Mouse (Mus musculus): Measurements from ENCODE around the gene Gk.

Gk gene

DNA sequence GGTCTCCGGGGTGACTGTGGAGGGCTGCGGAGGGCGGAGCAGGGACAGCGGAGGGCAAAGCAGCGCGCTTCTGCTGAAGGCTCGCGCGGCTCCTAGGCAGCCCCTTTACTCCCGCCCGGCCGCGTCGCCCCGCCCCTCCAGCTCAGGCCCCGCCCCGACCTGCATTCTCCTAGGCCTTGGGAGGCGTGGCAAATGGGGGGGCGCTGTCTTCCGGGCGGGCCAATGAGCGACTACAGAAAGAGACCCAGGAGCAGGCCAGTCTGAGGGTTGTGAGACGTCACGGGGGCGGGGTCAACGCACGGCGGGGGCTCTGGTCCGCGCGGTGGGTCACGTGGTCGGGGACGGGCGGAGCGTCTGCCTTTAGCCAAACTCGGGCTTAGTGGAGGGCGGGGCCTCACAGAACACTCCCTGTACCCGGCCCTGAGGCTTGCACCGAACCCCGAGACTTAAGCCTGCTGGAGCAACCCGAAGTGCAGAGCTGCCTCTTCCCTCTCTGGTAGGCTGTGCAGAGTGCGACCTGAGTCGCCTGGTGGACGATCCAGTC is at the start of gene Gk:
TSS of gene Gk (minus strand) at position 276 of the 544 bp plus-strand sequence.
- in situ Hi-C loops (cut with MboI) = loop anchor here (10.0 kb wide), 1 partner anchor 98 kb away; the partner anchor contains the start of gene 5430427O19Rik

GRCm38 (mm10) chrX:85804706-85805376 is 28.2 kb upstream of the Gk start:
- in situ Hi-C loops (cut with MboI) = no loop called here

GRCm38 (mm10) chrX:85803006-85803405 is 26.4 kb upstream of the Gk start:
- in situ Hi-C loops (cut with MboI) = no loop called here

DNA sequence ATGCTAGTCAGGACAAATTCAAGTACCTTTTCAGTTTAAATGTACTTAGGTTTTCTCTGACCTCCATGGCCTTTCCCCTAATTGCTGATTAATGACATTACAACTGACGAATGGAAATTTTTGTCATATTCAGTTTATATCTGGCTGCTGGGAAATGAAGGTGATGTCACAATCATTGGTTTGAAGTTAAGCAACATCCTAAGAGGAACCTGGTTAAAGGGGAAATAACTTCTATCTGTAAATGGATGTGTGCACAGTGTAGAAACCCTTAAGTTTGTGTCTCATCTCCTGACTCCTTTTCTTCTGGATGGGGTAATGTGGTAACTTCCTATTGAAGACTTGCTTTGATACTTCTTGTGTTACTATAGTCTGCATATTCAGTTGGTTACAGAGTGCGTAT is 20.8 kb upstream of the Gk start:
- in situ Hi-C loops (cut with MboI) = no loop called here

DNA sequence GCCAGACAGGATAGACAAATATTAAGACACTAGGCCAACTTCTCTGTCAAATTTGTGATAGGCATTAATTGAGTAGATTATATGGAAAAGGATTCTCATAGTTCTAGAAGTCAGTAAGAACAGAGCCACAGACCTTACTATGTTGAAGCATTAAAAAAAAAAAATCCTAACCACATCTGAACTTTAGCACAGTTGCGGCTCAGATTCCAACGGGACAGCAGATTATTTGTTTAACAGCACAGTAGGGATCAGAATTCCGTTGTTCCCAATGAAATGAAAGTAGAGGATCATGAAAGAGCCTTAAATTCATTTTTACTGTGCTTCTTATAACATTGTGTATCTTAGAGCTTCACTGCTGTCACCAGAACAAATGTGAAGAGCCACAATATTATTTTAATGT is 1.7 kb upstream of the Gk start:
- in situ Hi-C loops (cut with MboI) = loop anchor here (10.0 kb wide), 1 partner anchor 96 kb away; the partner anchor contains the start of gene 5430427O19Rik

DNA sequence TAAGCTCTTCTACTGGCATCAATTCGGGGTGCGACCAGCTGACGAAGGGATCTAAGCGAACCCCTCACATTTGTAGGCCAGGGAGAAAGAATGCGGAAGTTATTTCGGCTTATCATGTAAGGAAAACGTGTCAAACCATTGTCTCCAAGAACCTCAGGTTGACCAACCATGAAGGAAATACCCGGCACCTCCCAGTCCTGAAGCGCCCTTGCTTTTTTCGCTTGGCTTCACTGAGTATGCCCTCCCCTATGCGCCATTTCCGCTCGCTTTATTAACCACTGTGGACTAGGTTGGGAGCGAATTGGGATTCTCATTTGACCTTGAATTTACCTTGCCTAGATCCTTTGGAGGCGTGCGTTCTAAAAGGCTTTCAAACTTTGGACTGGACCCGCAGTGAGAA is 522 bp upstream of the Gk start:
- in situ Hi-C loops (cut with MboI) = loop anchor here (10.0 kb wide), 1 partner anchor 98 kb away; the partner anchor contains the start of gene 5430427O19Rik

DNA sequence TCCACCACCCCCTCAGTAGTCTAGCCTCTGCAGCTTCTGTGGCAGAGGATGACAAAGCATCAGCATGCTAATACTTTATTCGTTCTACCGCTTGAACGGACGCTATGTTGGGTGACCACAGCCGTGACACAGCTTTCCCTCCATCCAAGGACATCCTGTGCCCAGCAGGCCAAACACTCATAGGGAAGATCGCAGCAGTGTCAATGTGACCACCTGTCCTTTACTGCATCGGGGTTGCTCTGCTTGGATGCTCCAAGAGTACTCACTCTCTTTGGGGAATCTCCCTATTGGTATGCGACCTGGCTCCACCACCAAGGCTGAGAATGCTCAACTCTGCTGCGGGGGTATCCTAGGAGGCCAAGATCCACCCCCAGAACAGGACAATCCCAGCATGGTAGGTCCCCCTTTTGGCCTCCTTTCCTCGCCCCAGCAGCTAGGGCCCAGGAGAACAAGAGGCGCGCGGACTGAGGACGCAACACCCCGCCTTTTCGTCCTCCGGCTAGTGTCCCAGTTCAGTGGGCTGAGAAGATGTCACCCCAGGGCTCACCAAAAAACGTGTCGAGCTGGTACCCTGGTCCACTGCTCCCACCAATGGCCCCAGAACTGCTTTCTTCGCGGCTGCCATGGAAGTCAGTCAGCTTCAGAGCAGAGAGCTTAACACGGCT is 608 bp downstream of the Gk start:
- in situ Hi-C loops (cut with MboI) = loop anchor here (10.0 kb wide), 1 partner anchor 99 kb away; the partner anchor contains the start of gene 5430427O19Rik

DNA sequence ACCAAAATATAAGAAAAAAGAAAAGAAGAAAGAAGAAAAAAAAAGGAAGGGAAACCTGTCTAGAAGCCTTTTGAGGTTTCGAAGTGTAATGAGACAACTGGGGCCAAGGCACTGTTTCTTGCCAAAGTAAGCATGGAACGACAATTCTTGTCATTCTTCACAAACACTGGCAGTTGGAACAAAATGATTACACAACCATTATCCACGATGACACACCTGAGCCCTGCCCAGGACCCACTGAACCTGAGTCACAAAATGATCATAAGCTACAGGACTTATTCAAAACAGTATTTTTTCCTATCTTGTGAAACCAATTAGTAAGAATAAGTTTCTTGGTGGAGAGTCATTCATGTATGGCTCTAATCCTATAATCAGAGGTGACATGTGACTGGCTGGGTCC is 5.3 kb downstream of the Gk start:
- in situ Hi-C loops (cut with MboI) = loop anchor here (10.0 kb wide), 1 partner anchor 103 kb away; the partner anchor contains the start of gene 5430427O19Rik

DNA sequence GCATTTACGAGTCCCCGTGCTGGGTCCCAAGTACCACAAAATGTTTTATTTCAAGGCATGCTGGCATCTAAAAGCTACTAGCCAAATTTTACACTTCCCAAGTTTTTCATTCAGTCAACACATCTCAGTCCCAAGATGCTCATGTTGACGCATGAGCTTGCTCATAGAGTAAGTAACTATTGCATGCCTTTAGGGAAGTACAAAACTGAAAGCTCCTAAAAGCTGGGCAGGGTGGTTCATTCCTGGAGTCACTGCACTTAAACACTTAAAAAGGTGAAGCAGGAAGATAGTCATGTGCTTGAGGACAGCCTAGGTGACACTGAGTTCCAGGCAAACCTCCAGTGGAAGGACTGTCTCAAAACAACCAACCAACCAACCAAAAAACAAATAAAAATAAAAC is 5.9 kb downstream of the Gk start:
- in situ Hi-C loops (cut with MboI) = loop anchor here (10.0 kb wide), 1 partner anchor 104 kb away; the partner anchor contains the start of gene 5430427O19Rik

DNA sequence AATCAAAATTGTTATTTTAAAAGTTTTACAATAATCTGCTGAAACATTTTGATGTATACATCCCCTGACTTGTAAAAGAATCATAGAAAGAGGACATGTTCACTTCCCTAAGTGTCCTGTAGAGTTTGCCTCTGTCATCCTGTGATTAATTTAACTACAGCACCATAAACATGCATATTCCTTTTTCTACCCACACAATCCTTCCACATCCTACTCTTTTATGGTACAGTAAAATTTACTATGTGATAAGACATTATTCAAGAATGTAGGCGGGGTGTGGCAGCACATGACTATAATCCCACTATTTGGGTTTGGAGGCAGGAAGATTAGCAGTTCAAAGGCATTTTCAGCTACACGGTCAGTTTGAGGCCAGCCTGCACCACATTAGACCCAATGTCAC is 8.0 kb downstream of the Gk start:
- in situ Hi-C loops (cut with MboI) = no loop called here

- in situ Hi-C loops (cut with MboI) = no loop called here
These were observed 20.6 kb downstream of the Gk start for GRCm38 (mm10) chrX:85756005-85756404.

- in situ Hi-C loops (cut with MboI) = no loop called here
These were observed 32.8 kb downstream of the Gk start for GRCm38 (mm10) chrX:85743837-85744236.

GRCm38 (mm10) chrX:85733228-85733627 is 43.4 kb downstream of the Gk start:
- in situ Hi-C loops (cut with MboI) = no loop called here

- in situ Hi-C loops (cut with MboI) = no loop called here
These were observed 45.3 kb downstream of the Gk start for GRCm38 (mm10) chrX:85731133-85731938.

- in situ Hi-C loops (cut with MboI) = no loop called here
These were observed 55.4 kb downstream of the Gk start for GRCm38 (mm10) chrX:85721226-85721625.

DNA sequence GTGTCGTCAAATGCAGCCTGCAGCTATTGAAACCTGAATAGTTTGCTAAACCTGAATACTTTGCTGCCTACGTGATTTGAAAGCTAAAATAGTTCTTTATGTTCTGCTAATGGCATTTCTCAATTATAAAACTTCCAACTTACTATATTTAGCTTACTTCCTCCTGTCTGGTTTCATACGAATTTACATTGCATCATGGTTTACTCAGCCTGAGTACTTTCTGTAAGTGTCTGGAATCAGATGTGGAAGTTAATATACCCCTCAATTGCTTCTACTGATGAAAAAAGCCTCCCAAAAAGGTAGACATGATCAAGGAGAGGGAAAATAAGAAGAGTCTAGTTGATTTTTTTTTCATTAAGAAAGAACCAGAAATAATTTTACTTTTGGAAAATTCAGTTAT is 66.2 kb downstream of the Gk start:
- in situ Hi-C loops (cut with MboI) = no loop called here

DNA sequence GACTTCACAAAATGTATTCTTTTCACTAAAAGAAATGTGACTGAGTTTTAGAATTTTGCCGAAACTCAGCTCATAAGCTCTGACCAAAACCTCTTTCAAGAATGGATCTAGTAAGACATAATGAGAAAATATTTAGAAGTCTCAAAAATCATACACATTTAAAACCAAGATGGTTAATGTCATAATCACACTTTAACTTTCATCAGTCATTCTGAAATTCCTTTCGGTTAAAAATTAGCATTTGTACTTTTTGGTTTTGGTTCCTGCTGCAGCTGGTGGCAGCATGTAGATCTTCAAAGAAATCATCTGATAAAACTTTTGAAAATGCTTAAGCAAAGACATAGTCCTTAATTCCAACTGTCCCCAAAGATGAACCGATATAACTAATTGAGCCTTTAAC is 70.9 kb downstream of the Gk start:
- in situ Hi-C loops (cut with MboI) = no loop called here

DNA sequence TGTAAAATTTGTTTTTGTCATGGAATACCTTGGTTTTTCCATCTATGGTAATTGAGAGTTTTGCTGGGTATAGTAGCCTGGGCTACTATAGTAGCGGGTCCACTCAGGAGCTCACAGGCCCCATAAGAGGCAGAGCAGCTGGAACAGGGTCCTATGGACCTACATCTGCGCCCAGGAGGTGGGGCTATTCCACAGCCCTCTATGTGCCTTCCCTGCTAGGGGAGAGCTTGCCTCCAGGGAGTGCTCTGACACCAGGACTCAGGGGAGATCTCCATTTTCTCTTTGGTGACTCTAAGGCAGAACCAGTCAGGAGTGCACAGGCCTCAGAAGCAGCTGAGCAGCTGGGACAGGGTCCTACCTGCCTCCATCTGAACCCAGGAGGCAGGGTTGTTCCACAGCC is 92.9 kb downstream of the Gk start:
- in situ Hi-C loops (cut with MboI) = no loop called here

DNA sequence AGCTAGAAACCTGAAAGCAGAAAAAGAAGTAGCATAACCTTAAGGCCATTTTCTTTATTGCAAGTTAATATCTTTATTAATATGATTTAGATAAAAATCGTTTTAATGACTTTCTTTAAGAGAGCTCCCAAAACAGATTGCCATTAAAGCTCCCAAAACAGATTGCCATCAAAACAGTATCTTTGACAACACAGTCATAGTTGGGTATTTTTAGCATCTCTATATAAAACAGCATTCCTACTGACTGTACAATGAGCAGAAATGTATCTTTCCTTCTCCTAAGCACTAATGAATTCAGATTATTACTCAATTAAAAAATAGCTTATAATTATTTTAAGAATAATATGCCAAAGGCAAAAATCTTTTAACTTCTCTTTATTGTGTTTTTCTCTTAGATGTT is 94.5 kb downstream of the Gk start:
- in situ Hi-C loops (cut with MboI) = no loop called here

- in situ Hi-C loops (cut with MboI) = loop anchor here (10.0 kb wide), 1 partner anchor 238 kb away; no protein-coding TSS in a partner anchor
These were observed 99.8 kb downstream of the Gk start for GRCm38 (mm10) chrX:85676808-85677207.

Data from mature B cell (primary cell).